Mouse (Mus musculus) C2C12 (cell line): ENCODE results near the gene Ston2.

Experiments used
- CEBPB ChIP-seq: IDR thresholded peaks from one replicate; pipeline ENCODE4 v1.6.1; 2011; ENCODE audit warnings: low read depth, mild to moderate bottlenecking, control low read depth, moderate library complexity
- CTCF ChIP-seq: IDR thresholded peaks from one replicate; pipeline ENCODE4 v1.5.1; 2011; ENCODE audit not compliant: control insufficient read depth, insufficient read depth, insufficient read length
- MAX ChIP-seq: IDR thresholded peaks from one replicate; pipeline ENCODE4 v1.6.1; 2011; ENCODE audit warnings: mild to moderate bottlenecking, control low read depth
- MYOD1 ChIP-seq: IDR thresholded peaks from one replicate; pipeline ENCODE4 v1.6.1; 2011; ENCODE audit warnings: low read depth; ENCODE audit not compliant: control insufficient read depth, insufficient read length
- MYOG ChIP-seq: IDR thresholded peaks from one replicate; pipeline ENCODE4 v1.6.1; 2011; ENCODE audit not compliant: control insufficient read depth, insufficient read length; ENCODE audit errors: extremely low read depth
- USF1 ChIP-seq: IDR thresholded peaks from one replicate; pipeline ENCODE4 v1.6.1; 2011; ENCODE audit warnings: low read depth, mild to moderate bottlenecking, control low read depth, moderate library complexity

DNA sequence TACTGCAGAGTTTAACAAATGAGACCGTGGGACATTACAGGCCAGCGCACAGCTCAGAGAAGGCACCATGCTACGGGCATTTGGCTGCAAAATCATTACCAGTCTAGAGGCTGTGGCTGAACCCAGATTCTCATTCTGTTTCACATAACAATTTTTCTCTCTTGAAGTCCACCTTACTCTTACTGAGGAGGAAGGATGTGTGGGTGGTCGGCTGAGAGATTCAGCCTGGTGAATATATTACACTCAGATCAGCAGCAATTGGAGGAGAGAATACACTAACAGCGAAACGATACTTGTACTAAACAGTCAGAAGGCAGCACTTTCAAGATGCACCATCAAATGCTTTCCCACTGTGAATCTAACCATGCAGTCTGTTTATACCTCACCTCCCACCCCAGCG is 74.8 kb downstream of the Ston2 start:
- TF ChIP-seq CTCF, result no peak
- no peak for TF ChIP-seq MYOD1
- no peak for TF ChIP-seq CEBPB
- TF ChIP-seq USF1, result no peak
- TF ChIP-seq MAX, result no peak
- no peak for TF ChIP-seq MYOG
